Mouse (Mus musculus): ENCODE data around the gene Adra2a. TPM values are rescaled to one million over a fixed set of nuclear protein-coding genes. Genes with fewer than 3 reads are reported as not detected.

Adra2a gene
- polyA plus RNA-seq (2012; rRNA removed), result 0.09 and 0.15 TPM in 2 replicates

GRCm38 (mm10) chr19:54043851-54044250, at the start of gene Adra2a:
Gene Adra2a, plus strand, starts transcription at chr19:54044151.

Other genes with a start within 250 kb of the Adra2a start
- 7.7 and 8.0 TPM in 2 replicates for gene Pdcd4, start 151.9 kb upstream of the Adra2a start, polyA plus RNA-seq (2012; rRNA removed)
- gene Shoc2, start 99.8 kb upstream of the Adra2a start, polyA plus RNA-seq (2012; rRNA removed), result 9.6 and 10.8 TPM in 2 replicates
- 32.4 and 32.6 TPM in 2 replicates for gene Bbip1, start 99.5 kb upstream of the Adra2a start, polyA plus RNA-seq (2012; rRNA removed)

Data from liver, embryonic 14 days (tissue).